Mouse (Mus musculus): ENCODE data around the gene Fam189a1.

Gene Fam189a1

GRCm38 (mm10) chr7:65031195-65031594 lies 125.2 kb downstream of the Fam189a1 start:
- no peak for DNase-seq

GRCm38 (mm10) chr7:65029985-65030384 lies 126.4 kb downstream of the Fam189a1 start:
- no peak for DNase-seq

GRCm38 (mm10) chr7:65021298-65021697 lies 135.1 kb downstream of the Fam189a1 start:
- DNase-seq = no peak

GRCm38 (mm10) chr7:65018036-65018679 lies 138.2 kb downstream of the Fam189a1 start:
- DNase-seq = no peak

DNA sequence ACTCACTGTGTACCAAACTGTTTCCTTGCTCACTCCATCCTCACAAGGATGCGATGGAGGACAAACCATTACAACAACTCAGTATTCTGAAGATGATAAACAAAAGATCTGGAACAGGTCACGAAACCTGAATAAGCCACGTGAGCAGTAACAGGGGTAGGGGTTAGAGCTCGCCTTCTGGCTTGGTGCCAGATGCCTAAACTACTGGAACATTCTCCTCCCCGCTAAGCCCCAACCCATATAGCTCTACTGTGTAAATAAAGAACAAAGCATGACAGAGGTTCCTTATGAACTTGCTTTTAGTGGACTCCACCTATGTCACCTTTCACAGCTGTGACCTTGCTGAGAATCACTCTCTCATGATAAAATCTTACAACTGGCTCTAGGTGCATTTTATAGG lies 139.0 kb downstream of the Fam189a1 start:
- no peak for DNase-seq

DNA sequence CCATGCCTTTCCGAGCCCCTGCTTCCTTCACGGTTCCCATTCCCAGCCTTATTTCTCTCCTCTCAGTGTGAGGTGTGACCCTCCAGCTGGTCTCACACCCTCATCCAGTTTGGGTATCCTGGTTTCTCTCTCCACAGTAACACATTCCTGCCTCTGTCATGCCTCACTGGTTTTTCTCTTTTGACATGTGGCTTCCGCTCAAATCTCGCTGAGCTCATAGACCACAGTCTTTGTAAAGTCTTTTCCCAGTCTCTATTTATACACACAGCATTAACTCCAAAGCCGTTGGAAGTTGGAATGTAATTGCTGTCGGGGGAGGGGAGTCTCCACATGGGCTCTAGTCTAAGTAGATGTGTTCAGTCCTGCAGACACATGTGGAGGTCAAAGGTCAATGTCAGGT lies 145.2 kb downstream of the Fam189a1 start:
- no peak for DNase-seq

- DNase-seq = no peak
These were observed 146.1 kb downstream of the Fam189a1 start for GRCm38 (mm10) chr7:65010275-65010674.

DNA sequence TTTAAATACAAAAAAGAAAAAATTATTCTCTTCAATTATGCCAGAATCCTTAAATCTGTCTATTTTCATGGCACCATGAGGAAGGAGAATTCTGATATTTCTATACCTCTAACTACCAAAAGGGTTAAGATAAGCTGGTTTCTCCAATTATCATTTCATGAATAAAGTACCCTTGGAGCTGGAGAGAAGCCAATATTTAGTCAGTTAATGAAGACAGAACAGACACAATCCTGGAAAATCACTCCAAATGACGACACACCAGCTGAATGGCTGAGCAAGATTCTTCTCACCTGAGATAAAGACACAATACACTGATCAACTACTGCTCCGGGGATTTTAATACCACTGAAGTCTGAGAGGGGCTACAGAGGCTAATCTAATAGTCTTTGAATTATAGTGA lies 150.6 kb downstream of the Fam189a1 start:
- no peak for DNase-seq

GRCm38 (mm10) chr7:64999718-65000214 lies 156.6 kb downstream of the Fam189a1 start:
- no peak for DNase-seq

- no peak for DNase-seq
These were observed 158.6 kb downstream of the Fam189a1 start for GRCm38 (mm10) chr7:64997743-64998142.

DNA sequence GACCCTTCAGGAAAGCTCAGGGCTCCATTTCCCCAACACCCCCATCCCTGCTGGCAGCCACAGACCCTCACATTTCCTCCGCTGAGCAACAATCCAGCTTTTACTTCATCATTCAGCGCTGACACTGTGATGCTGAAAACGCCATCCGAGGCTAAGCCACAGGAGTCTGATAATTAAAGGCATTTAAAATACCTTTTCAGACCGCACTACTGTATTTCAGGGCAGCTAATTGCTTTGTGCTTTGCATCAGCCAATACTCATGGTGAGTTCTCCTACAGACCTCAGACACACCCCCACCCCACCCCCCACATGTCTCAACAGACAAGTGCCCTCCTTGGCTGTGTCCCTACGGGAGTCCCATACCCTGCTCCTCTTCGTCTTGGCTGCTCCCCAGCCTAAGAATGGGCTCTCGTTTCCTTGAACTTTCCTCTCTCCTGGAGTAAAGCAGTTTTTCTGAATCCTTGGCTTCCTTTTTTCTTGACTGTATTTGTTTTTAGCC lies 160.4 kb downstream of the Fam189a1 start:
- DNase-seq = no peak

GRCm38 (mm10) chr7:64989406-64989805 lies 167.0 kb downstream of the Fam189a1 start:
- no peak for DNase-seq

GRCm38 (mm10) chr7:64988015-64988414 lies 168.4 kb downstream of the Fam189a1 start:
- DNase-seq = no peak

- peak; percentile 59 for DNase-seq
These were observed 171.8 kb downstream of the Fam189a1 start for GRCm38 (mm10) chr7:64984468-64985120.

- no peak for DNase-seq
These were observed 174.7 kb downstream of the Fam189a1 start for GRCm38 (mm10) chr7:64981511-64982235.

GRCm38 (mm10) chr7:64973590-64974262 lies 182.6 kb downstream of the Fam189a1 start:
- no peak for DNase-seq

DNA sequence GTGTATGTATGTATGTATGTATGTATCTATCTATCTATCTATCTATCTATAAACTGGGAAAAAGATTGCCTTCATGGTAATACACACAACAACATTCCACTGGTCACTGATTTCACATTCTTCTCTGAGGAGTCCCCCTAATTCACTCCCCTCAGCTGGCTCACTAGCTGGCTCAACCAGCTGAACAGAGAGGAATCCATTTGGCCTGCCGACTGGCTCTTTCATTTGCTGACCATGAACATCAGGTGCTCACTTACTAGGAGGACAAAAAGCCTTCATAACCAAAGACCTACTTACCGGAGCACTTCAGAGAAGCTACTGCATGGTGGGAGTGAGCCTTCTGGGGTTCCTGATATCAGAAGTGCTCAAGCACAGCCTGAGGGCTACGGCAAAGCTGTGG lies 194.2 kb downstream of the Fam189a1 start:
- DNase-seq = no peak

DNA sequence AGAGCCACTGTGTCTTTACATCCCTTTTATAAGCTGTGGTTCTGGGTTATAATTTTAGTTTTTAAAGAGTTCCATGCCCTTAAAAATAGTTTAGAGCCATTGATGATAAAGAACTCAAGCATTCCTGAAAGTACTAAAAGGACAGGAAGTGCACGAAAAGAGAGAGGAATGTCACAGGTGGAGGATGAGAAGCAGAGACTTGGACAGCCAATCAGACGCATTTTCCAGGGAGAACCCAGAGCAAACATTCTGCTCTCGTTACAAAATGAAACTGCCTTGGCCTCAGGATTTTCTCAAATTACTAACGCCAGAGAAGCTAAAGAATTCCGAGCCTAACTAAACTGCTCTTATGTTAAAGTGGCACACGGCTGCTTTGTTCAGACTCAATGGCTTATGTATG lies 197.3 kb downstream of the Fam189a1 start:
- DNase-seq = no peak

- no peak for DNase-seq
These were observed 204.2 kb downstream of the Fam189a1 start for GRCm38 (mm10) chr7:64952181-64952580.

GRCm38 (mm10) chr7:64950771-64951099 lies 205.6 kb downstream of the Fam189a1 start:
- no peak for DNase-seq

DNA sequence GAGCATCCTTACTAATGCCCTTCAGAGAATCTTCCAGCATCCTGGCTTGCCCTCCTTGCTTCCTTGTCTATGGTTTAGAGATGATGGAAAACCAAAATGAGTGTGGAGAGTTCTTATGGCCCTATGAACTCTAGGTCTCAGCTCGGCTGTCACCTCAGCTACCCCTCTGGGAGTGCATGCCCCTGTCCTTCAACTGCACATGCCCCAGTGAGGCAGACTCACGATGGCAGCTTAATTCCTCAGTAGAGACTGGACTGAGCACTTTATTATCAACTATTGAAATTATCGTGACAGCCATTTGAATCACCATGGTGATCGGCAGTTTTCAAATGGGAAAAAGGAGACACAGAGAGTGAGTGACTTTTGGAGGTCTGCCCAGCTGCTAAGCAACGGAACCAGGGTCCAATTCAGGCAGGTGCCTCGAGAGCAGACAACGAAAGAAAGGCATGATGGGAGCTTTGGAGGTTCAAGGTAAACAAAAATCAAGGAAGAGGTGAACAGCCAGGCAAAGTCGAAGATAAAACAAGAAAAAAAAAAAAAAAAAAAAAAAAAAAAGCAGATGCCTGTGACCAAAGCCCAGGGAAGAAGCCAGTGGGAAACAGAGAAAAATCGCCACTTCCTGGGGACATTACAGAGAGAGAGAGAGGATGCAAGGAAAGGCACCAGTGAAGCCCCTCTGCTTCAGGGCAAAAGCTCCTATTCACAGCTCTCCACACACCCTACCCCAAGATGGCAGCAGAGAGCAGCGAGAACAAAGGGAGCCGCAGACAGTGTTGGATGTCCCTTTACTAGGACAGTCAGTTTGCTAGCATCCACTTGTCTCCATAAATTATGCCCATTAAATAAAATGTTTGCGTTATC lies 206.2 kb downstream of the Fam189a1 start:
- DNase-seq = peak; percentile 60

DNA sequence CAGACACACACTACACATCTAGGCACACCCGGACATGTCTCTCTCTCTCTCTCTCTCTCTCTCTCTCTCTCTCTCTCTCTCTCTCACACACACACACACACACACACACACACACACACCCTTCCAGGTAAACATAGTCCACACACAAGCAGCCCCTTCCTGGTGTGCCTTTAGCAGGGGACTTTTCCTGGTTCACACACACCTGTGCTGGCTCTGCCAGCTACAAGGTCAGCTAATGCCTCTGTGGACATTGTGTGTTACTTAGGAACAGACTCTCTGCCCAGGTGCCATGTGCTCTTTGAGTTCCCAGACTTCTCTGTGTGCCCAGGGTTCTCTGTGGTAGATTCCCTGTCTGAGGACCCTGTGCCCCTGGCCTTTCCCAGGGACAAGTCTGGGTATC lies 206.9 kb downstream of the Fam189a1 start:
- no peak for DNase-seq
